Mouse (Mus musculus) liver, embryonic 14.5 days (tissue): Measurements from ENCODE around the gene Ccdc106.

Experiments used
- CTCF ChIP-seq: IDR thresholded peaks from 2 replicates; pipeline ENCODE4 v1.5.1; 2016; ENCODE audit warnings: antibody characterized with exemption, low read depth, control low read depth
- EP300 ChIP-seq: IDR thresholded peaks from 2 replicates; pipeline ENCODE4 v1.6.1; 2016; ENCODE audit warnings: antibody characterized with exemption, low read depth

DNA sequence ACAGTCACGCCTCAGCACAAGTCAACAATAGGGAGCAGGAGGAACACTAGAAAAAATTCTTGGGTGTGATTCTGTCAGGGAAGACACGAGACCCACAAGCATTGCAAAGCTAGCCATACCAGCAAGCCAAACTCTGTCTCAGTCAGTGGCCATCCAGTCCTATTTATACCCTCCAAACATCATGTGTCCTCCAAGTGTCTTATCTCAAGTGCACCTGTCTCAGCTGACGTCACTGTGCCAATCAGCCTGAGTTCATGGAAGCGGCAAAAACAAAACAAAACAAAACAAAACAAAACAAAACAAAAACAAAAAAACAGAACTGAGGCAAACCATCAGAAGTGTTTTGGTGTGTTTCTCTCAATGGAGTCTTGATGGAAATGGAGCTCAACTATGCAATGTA, 87.9 kb downstream of the Ccdc106 start:
- TF ChIP-seq CTCF (no peak), EP300 (no peak)
